7 mouse cellular contexts compared by ENCODE assay signal in the genomic region with DNA sequence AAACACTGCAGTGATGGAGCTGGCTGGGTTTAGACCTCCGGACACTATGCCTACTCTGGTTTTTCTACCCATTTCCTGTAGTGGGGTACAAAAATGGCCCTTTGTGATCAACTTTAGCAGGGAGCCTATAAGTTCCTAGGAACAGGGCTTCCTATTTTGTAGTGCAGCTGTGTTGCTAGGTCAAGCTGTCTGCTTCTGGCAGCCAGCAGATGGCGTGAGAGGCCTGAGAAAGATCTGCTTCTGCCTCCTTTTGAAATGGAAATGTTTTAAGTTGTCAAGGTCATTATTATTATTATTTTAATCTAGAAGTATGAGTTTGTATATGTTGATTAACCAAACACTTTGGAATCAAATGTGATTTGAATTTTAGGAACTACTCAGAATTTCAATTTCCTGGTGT. TPM values are rescaled to one million over a fixed set of nuclear protein-coding genes. Genes with fewer than 3 reads are reported as not detected.
DNase-seq lines count a peak whose midpoint lies in the region; ATAC-seq and TF ChIP-seq lines count a peak whose summit lies in the region.

No protein-coding gene starts in this region.

- no peak for TF ChIP-seq POLR2A in cortical plate, adult 2 months (IDR thresholded peaks at IDR 0.05; ENCODE audit: extremely low read depth, insufficient read depth, low read length)

- H3K4me1 ChIP-seq in intestine, embryonic 14.5 days (replicated peaks; ENCODE audit: control insufficient read depth, insufficient read depth, low read length), result no peaks in the 10 kb centered on the region
- H3K4me1 ChIP-seq in intestine, embryonic 16.5 days (ENCODE audit: control insufficient read depth, insufficient read depth, low read length), result no peaks in the 10 kb centered on the region
- no peaks in the 10 kb centered on the region for H3K4me1 ChIP-seq in cortical plate, adult 2 months (ENCODE audit: control insufficient read depth, insufficient read depth, low read length)
- no peaks in the 10 kb centered on the region for H3K4me1 ChIP-seq in lung, postnatal 0 days (ENCODE audit: insufficient read depth, low read depth, low read length)

- TF ChIP-seq CTCF in cortical plate, adult 2 months (IDR thresholded peaks at IDR 0.05; ENCODE audit: extremely low read depth, insufficient read depth, low read length), result peak; percentile 54
- TF ChIP-seq CTCF in lung, postnatal 0 days (IDR thresholded peaks at IDR 0.05), result peak; percentile 67

- 59% methylated on average over 2 of the region's 2 CpGs for WGBS in intestine, embryonic 14.5 days
- WGBS in intestine, embryonic 16.5 days, result 38% methylated on average over 2 of the region's 2 CpGs
- WGBS in lung, postnatal 0 days, result 29% methylated on average over 2 of the region's 2 CpGs

- no peak overlapping the region for H3K4me2 ChIP-seq in intestine, embryonic 14.5 days (ENCODE audit: low read length)
- no peak overlapping the region for H3K4me2 ChIP-seq in intestine, embryonic 16.5 days (ENCODE audit: low read depth, low read length)
- H3K4me2 ChIP-seq in lung, postnatal 0 days (replicated peaks; ENCODE audit: low read depth, low read length), result no peak overlapping the region

- H3K36me3 ChIP-seq in intestine, embryonic 14.5 days (ENCODE audit: control insufficient read depth, insufficient read depth, low read length), result 0 out of 2 replicates have a peak, but pooled peaks cover 3% of the 10 kb centered on the region
- H3K36me3 ChIP-seq in intestine, embryonic 16.5 days (ENCODE audit: control insufficient read depth, insufficient read depth, low read length), result 0 out of 2 replicates have a peak, but pooled peaks cover 4% of the 10 kb centered on the region
- no peaks in the 10 kb centered on the region for H3K36me3 ChIP-seq in lung, postnatal 0 days (ENCODE audit: insufficient read depth, low read length)

- H3K4me3 ChIP-seq in intestine, embryonic 14.5 days (ENCODE audit: low read depth, low read length), result no peak overlapping the region
- H3K4me3 ChIP-seq in intestine, embryonic 16.5 days (ENCODE audit: low read length), result no peak overlapping the region
- H3K4me3 ChIP-seq in cortical plate, adult 2 months (ENCODE audit: insufficient read depth, low read length), result no peak overlapping the region
- H3K4me3 ChIP-seq in lung, postnatal 0 days (ENCODE audit: low read depth, low read length), result no peak overlapping the region

- no peaks in the 10 kb centered on the region for H3K9me3 ChIP-seq in intestine, embryonic 14.5 days (ENCODE audit: control insufficient read depth, low read length)
- no peaks in the 10 kb centered on the region for H3K9me3 ChIP-seq in intestine, embryonic 16.5 days (ENCODE audit: control insufficient read depth, low read length)
- H3K9me3 ChIP-seq in lung, postnatal 0 days (ENCODE audit: low read length), result no peaks in the 10 kb centered on the region

- no peak overlapping the region for H3K27ac ChIP-seq in intestine, embryonic 14.5 days (ENCODE audit: low read depth)
- no peak overlapping the region for H3K27ac ChIP-seq in intestine, embryonic 16.5 days (ENCODE audit: low read length)
- no peak overlapping the region for H3K27ac ChIP-seq in cortical plate, adult 2 months (ENCODE audit: insufficient read depth, low read length)
- no peak overlapping the region for H3K27ac ChIP-seq in lung, postnatal 0 days (ENCODE audit: low read length)

- no peak for ATAC-seq in intestine, embryonic 14.5 days (replicated peaks; ENCODE audit: low FRiP score, low TSS enrichment, low read depth)
- no peak for ATAC-seq in intestine, embryonic 16.5 days
- peak; percentile 58 for ATAC-seq in CD4-positive, CD25-positive, alpha-beta regulatory T cell, adult 4 months
- ATAC-seq in lung, postnatal 0 days, result no peak

- H3K9ac ChIP-seq in intestine, embryonic 14.5 days (ENCODE audit: low read length), result no peak overlapping the region
- H3K9ac ChIP-seq in intestine, embryonic 16.5 days (ENCODE audit: low read depth, low read length), result no peak overlapping the region
- no peak overlapping the region for H3K9ac ChIP-seq in lung, postnatal 0 days (replicated peaks; ENCODE audit: low read depth)

- no peak for TF ChIP-seq EP300 in lung, postnatal 0 days (IDR thresholded peaks at IDR 0.05)

- DNase-seq in intestine, embryonic 14.5 days (ENCODE audit: low spot score), result peak; percentile 50
- peak; percentile 64 to 67 for DNase-seq in B cell, adult 2 months
- DNase-seq in lung, postnatal 0 days (ENCODE audit: low spot score), result peak; percentile 52
- peak; percentile 52 for DNase-seq in testis, postnatal 10 days (ENCODE audit: low spot score)

- no peaks in the 10 kb centered on the region for H3K27me3 ChIP-seq in intestine, embryonic 14.5 days (replicated peaks; ENCODE audit: control insufficient read depth, insufficient read depth, low read length)
- no peaks in the 10 kb centered on the region for H3K27me3 ChIP-seq in intestine, embryonic 16.5 days (replicated peaks; ENCODE audit: control insufficient read depth, insufficient read depth, low read length)
- no peaks in the 10 kb centered on the region for H3K27me3 ChIP-seq in lung, postnatal 0 days (replicated peaks; ENCODE audit: insufficient read depth, low read length)

RNA-seq across cellular contexts. Expression of a gene that starts 13.4 kb away (rescaled TPM):
- 30.4 and 32.1 TPM in 2 replicates for polyA plus RNA-seq in intestine, embryonic 14.5 days (2014; fragmentation: Nextera tagmentation; extraction: Ambion mirVana)
- 25.9 and 27.7 TPM in 2 replicates for polyA plus RNA-seq in intestine, embryonic 16.5 days (2015; fragmentation: Nextera tagmentation; extraction: Ambion mirVana)
- 10 to 100 TPM; 13.7 to 28.6 TPM for polyA plus RNA-seq in CD4-positive, CD25-positive, alpha-beta regulatory T cell, adult 4 months (2017; shearing (Covaris generic))
- polyA plus RNA-seq in cortical plate, adult 2 months (2012; rRNA removed), result 46.4 and 49.1 TPM in 2 replicates
- polyA plus RNA-seq in lung, postnatal 0 days (2015; fragmentation: Nextera tagmentation; extraction: Ambion mirVana), result 29.0 and 30.3 TPM in 2 replicates

RNA-seq across cellular contexts. Expression of a gene that starts 23.5 kb away (rescaled TPM):
- polyA plus RNA-seq in intestine, embryonic 14.5 days (2014; fragmentation: Nextera tagmentation; extraction: Ambion mirVana), result 5.8 and 7.5 TPM in 2 replicates
- polyA plus RNA-seq in intestine, embryonic 16.5 days (2015; fragmentation: Nextera tagmentation; extraction: Ambion mirVana), result 13.6 and 15.3 TPM in 2 replicates
- 10 to 100 TPM; 33.6 to 41.9 TPM for polyA plus RNA-seq in CD4-positive, CD25-positive, alpha-beta regulatory T cell, adult 4 months (2017; shearing (Covaris generic))
- 52.5 and 53.8 TPM in 2 replicates for polyA plus RNA-seq in cortical plate, adult 2 months (2012; rRNA removed)
- polyA plus RNA-seq in lung, postnatal 0 days (2015; fragmentation: Nextera tagmentation; extraction: Ambion mirVana), result 5.5 and 7.0 TPM in 2 replicates

RNA-seq across cellular contexts. Expression of a gene that starts 29.2 kb away (rescaled TPM):
- 12.3 and 12.6 TPM in 2 replicates for polyA plus RNA-seq in intestine, embryonic 14.5 days (2014; fragmentation: Nextera tagmentation; extraction: Ambion mirVana)
- 46.5 and 50.8 TPM in 2 replicates for polyA plus RNA-seq in intestine, embryonic 16.5 days (2015; fragmentation: Nextera tagmentation; extraction: Ambion mirVana)
- 10 to 100 TPM; 17.1 to 35.7 TPM for polyA plus RNA-seq in CD4-positive, CD25-positive, alpha-beta regulatory T cell, adult 4 months (2017; shearing (Covaris generic))
- 50.2 and 52.7 TPM in 2 replicates for polyA plus RNA-seq in cortical plate, adult 2 months (2012; rRNA removed)
- 30.0 and 32.2 TPM in 2 replicates for polyA plus RNA-seq in lung, postnatal 0 days (2015; fragmentation: Nextera tagmentation; extraction: Ambion mirVana)

RNA-seq across cellular contexts. Expression of a gene that starts 32.5 kb away (rescaled TPM):
- polyA plus RNA-seq in intestine, embryonic 14.5 days (2014; fragmentation: Nextera tagmentation; extraction: Ambion mirVana), result 1.6 and 2.2 TPM in 2 replicates
- 1.2 and 1.3 TPM in 2 replicates for polyA plus RNA-seq in intestine, embryonic 16.5 days (2015; fragmentation: Nextera tagmentation; extraction: Ambion mirVana)
- polyA plus RNA-seq in CD4-positive, CD25-positive, alpha-beta regulatory T cell, adult 4 months (2017; shearing (Covaris generic)), result under 1 TPM; 0.63 to 0.72 TPM
- polyA plus RNA-seq in cortical plate, adult 2 months (2012; rRNA removed), result 7.6 and 7.9 TPM in 2 replicates
- polyA plus RNA-seq in lung, postnatal 0 days (2015; fragmentation: Nextera tagmentation; extraction: Ambion mirVana), result 0.30 and 0.41 TPM in 2 replicates

RNA-seq across cellular contexts. Expression of a gene that starts 44.5 kb away (rescaled TPM):
- polyA plus RNA-seq in intestine, embryonic 14.5 days (2014; fragmentation: Nextera tagmentation; extraction: Ambion mirVana), result 90.5 and 99.5 TPM in 2 replicates
- polyA plus RNA-seq in intestine, embryonic 16.5 days (2015; fragmentation: Nextera tagmentation; extraction: Ambion mirVana), result 95.3 and 101 TPM in 2 replicates
- 100 to 1,000 TPM; 108 to 123 TPM for polyA plus RNA-seq in CD4-positive, CD25-positive, alpha-beta regulatory T cell, adult 4 months (2017; shearing (Covaris generic))
- 137 and 157 TPM in 2 replicates for polyA plus RNA-seq in cortical plate, adult 2 months (2012; rRNA removed)
- 80.1 and 80.4 TPM in 2 replicates for polyA plus RNA-seq in lung, postnatal 0 days (2015; fragmentation: Nextera tagmentation; extraction: Ambion mirVana)
